Mouse (Mus musculus) midbrain, embryonic 10.5 days (tissue): ENCODE results near the gene Trappc2l. TPM values are rescaled to one million over a fixed set of nuclear protein-coding genes. Genes with fewer than 3 reads are reported as not detected.

Experiments
- DNase-seq: peaks from one replicate; pipeline ENCODE4 v3.0.0-alpha.2; 2017; ENCODE audit warnings: low spot score
- H3K27ac ChIP-seq: fragments of 300-500 bp; sonication (generic); replicated peaks from 2 replicates; pipeline ENCODE4 v1.5.1; 2016; ENCODE audit warnings: mild to moderate bottlenecking
- H3K27me3 ChIP-seq: fragments of 300-500 bp; sonication (generic); 2 replicates; pipeline ENCODE4 v1.6.1; 2016; ENCODE audit warnings: low read depth, mild to moderate bottlenecking; ENCODE audit not compliant: poor library complexity, severe bottlenecking
- H3K36me3 ChIP-seq: fragments of 300-500 bp; sonication (generic); 2 replicates; pipeline ENCODE4 v1.6.1; 2016; ENCODE audit warnings: mild to moderate bottlenecking, moderate library complexity
- H3K4me1 ChIP-seq: fragments of 300-500 bp; sonication (generic); 2 replicates; pipeline ENCODE4 v1.6.1; 2016
- H3K4me3 ChIP-seq: fragments of 300-500 bp; sonication (generic); 2 replicates; pipeline ENCODE4 v1.5.1; 2016; ENCODE audit warnings: mild to moderate bottlenecking, moderate library complexity
- H3K9me3 ChIP-seq: fragments of 300-500 bp; sonication (generic); replicated peaks from 2 replicates; pipeline ENCODE4 v1.6.1; 2016; ENCODE audit warnings: mild to moderate bottlenecking
- WGBS: fragments of 180-500 bp; shearing (Covaris S2); methylation state at CpG from one replicate; pipeline ENCODE4 v1.1.7; 2016; 5-methylcytosine and 5-hydroxymethylcytosine counted together
- polyA plus RNA-seq: library from polyadenylated mRNA; unstranded; fragments of >200 nt; fragmentation: Nextera tagmentation; extraction: Ambion mirVana; gene quantifications from 2 replicates; pipeline ENCODE4 v1.2.1, GENCODE M21; 2016

The Trappc2l gene
- polyA plus RNA-seq, 1 experiment from 2014 or later = 51.0 TPM

DNA sequence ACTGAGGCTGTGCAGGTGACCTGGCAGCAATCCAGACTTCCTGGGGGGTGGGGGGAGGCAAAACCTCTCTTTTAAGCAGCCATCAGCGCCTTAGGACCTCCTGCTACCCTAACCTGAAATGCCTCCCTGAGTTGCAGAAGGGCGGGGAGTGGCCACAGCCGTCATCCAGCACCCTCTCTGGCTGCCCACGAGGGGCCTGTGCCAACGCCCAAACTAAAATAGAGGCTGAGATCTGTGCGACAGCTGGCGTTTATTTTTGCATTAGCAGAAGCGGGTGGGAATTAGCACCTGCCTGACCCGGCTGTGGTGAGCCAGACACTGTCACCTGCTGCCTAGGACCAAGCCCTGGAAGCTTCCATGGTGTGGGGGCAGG is 25.3 kb downstream of the Trappc2l start:
- Histone ChIP-seq H3K9me3 (no peaks in the 10 kb centered on the region), H3K4me1 (peaks cover 44% of the 10 kb centered on the region), H3K36me3 (peaks cover 18% of the 10 kb centered on the region), H3K4me3 (no peak overlapping the region), H3K27me3 (0 out of 2 replicates have a peak, but pooled peaks cover 6% of the 10 kb centered on the region), H3K27ac (no peak overlapping the region)
- no peak for DNase-seq
- 79% methylated on average over 9 of the region's 9 CpGs for WGBS

DNA sequence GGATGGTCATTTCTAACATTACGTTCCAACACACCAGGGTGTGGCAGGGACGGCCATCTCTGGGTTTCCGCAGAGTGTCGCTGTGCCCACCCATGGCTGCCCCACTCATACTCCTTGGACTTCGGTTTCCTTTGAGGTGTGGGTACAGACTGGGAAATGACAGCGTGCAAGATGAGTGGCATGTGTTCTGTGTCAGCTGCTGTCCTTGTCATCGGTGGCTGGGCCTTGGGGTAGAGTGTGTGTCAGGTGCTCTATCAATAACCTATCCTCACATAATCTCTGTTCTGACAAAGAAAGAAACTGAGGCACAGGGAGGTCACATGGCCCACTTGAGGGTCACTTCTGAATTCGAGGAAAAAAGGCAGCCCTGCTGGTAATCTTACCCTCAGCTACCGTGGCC is 25.8 kb downstream of the Trappc2l start:
- H3K9me3 ChIP-seq = no peaks in the 10 kb centered on the region
- peaks cover 18% of the 10 kb centered on the region for H3K36me3 ChIP-seq
- peaks cover 44% of the 10 kb centered on the region for H3K4me1 ChIP-seq
- no peak overlapping the region for H3K27ac ChIP-seq
- WGBS = 90% methylated on average over 9 of the region's 9 CpGs
- no peak for DNase-seq
- H3K4me3 ChIP-seq = no peak overlapping the region
- H3K27me3 ChIP-seq = 0 out of 2 replicates have a peak, but pooled peaks cover 6% of the 10 kb centered on the region

GRCm38 (mm10) chr8:122638601-122639000 is 27.2 kb downstream of the Trappc2l start:
- no peak for DNase-seq
- 0 out of 2 replicates have a peak, but pooled peaks cover 4% of the 10 kb centered on the region for H3K27me3 ChIP-seq
- peaks cover 11% of the 10 kb centered on the region; the same call in 1 of the 2 replicates for H3K36me3 ChIP-seq
- no peaks in the 10 kb centered on the region for H3K9me3 ChIP-seq
- 83% methylated on average over 16 of the region's 16 CpGs for WGBS
- no peak overlapping the region for H3K4me3 ChIP-seq
- H3K4me1 ChIP-seq = peaks cover 44% of the 10 kb centered on the region
- peak overlapping the region; percentile 42 for H3K27ac ChIP-seq

DNA sequence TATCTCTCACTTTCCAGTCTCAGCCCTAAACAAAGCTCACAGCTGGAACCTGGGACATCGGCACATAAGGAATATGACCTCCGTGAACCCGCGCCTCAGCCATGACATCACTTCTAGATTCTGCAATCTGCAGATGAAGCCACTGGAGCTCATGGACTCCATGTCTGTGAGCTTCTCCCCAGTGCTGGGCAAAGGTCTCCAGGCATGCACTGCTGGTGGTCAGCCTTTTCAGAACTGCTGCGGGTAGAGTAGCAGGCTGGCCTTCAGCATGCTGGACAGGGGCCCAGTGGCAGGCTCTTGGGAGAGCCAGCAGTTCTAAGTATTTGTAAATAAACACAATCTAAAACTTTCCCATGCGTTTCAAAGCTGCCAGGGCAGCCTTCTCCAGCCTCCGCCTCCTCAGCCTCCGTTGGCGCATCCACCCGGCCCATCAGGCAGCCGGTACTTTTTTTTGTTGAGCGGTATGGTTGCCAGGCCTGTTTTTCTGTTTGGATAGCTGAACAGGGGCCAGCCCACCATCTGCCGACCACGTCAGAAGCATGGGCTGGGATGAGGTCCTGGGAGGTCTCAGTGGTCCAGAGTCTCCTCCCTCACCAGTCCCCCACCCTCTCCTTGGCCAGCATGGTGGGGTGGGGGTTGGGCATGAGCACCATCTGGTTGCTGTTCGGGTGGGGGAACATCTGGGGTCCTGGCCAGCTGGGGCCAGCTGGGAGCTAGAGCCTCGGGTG is 28.2 kb downstream of the Trappc2l start:
- Histone ChIP-seq H3K4me3 (no peak overlapping the region), H3K9me3 (no peaks in the 10 kb centered on the region), H3K36me3 (peaks cover 5% of the 10 kb centered on the region; the same call in 1 of the 2 replicates), H3K4me1 (peaks cover 54% of the 10 kb centered on the region), H3K27me3 (0 out of 2 replicates have a peak, but pooled peaks cover 3% of the 10 kb centered on the region), H3K27ac (peak overlapping the region; percentile 42)
- peak; percentile 42 for DNase-seq
- 56% methylated on average over 16 of the region's 16 CpGs for WGBS

DNA sequence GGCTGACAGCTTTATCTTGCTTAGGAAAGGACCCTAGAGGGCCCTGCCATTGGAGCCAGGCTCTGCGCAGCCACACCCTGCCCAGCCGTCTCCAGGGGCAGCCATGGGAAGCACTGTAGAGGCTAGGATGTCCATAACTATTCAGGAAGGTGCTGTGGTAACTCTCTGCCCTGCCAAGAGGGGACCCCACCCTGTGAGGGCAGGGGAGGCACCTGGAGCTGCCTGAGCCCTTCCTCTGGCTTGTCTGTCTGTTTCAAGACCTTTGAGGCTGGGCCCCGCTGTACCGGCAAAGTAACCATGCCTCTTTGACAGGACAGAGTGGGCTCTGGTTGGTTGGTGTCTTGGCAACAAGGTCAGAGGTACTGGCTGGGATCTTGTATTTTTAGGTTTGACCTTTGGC is 29.4 kb downstream of the Trappc2l start:
- Histone ChIP-seq H3K27me3 (0 out of 2 replicates have a peak, but pooled peaks cover 3% of the 10 kb centered on the region), H3K4me1 (peaks cover 55% of the 10 kb centered on the region)
- WGBS = 84% methylated on average over 4 of the region's 4 CpGs

GRCm38 (mm10) chr8:122641406-122641805 is 30.0 kb downstream of the Trappc2l start:
- 91% methylated on average over 15 of the region's 15 CpGs for WGBS
- no peaks in the 10 kb centered on the region for H3K36me3 ChIP-seq
- no peak for DNase-seq
- peaks cover 55% of the 10 kb centered on the region for H3K4me1 ChIP-seq
- H3K4me3 ChIP-seq = no peak overlapping the region
- no peaks in the 10 kb centered on the region for H3K9me3 ChIP-seq
- H3K27me3 ChIP-seq = 0 out of 2 replicates have a peak, but pooled peaks cover 3% of the 10 kb centered on the region
- no peak overlapping the region for H3K27ac ChIP-seq

More for the DNA sequence above, 29.4 kb downstream of the Trappc2l start:
- H3K36me3 ChIP-seq = no peaks in the 10 kb centered on the region
- no peak overlapping the region for H3K4me3 ChIP-seq
- peak overlapping the region; percentile 46; the same call in 1 of the 2 replicates for H3K27ac ChIP-seq
- H3K9me3 ChIP-seq = no peaks in the 10 kb centered on the region
- DNase-seq = no peak

- Histone ChIP-seq H3K27me3 (0 out of 2 replicates have a peak, but pooled peaks cover 3% of the 10 kb centered on the region), H3K4me1 (peaks cover 51% of the 10 kb centered on the region), H3K4me3 (no peak overlapping the region), H3K36me3 (no peaks in the 10 kb centered on the region), H3K27ac (0 out of 2 replicates have a peak overlapping the region, but pooled peaks have one; percentile 3), H3K9me3 (no peaks in the 10 kb centered on the region)
- DNase-seq = no peak
- 81% methylated on average over 9 of the region's 9 CpGs for WGBS
Measured at GRCm38 (mm10) chr8:122642071-122642470, 30.6 kb downstream of the Trappc2l start.

DNA sequence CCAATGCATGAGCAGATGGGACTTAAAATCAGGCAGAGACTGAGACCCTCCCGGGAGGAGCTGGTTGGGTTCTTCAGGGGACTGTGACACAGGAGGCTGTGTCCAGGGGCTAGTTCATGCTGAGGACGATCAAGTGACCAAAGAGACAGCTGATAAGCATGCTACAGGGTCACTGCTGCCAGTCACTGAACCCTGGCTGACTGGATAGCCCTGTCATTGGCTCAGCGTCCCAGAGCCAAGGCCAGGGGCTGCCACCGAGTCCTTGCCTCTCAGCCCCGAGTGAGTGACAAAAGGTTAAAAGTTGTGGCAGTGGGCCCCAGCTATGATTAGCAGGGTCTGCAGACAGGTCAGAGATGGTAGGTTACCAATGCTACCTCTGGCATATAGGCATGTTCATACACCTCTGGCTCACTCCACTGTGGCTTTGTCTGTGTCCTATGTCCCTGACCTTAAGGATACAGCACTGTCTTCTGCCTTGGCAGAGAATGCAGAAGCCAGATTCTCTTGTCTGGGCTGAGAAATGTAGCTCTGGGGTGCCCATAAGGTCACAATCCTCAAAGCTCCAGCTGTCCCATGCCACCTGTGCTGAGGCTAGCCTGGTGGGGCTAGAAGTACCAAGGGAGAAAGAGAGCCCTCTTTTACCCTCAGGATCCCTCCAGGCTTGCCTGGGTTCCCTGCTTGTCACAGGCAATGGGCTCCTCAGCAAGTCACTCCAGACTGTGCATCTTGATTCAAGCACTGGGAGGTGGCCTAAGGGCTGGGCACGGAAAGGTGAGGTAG is 32.9 kb downstream of the Trappc2l start:
- WGBS = 79% methylated on average over 6 of the region's 6 CpGs
- DNase-seq = no peak
- no peaks in the 10 kb centered on the region for H3K9me3 ChIP-seq
- no peak overlapping the region for H3K4me3 ChIP-seq
- no peak overlapping the region for H3K27ac ChIP-seq
- 0 out of 2 replicates have a peak, but pooled peaks cover 3% of the 10 kb centered on the region for H3K27me3 ChIP-seq
- peaks cover 3% of the 10 kb centered on the region; the same call in 1 of the 2 replicates for H3K36me3 ChIP-seq
- H3K4me1 ChIP-seq = peaks cover 46% of the 10 kb centered on the region

- WGBS = 90% methylated on average over 16 of the region's 16 CpGs
- H3K9me3 ChIP-seq = no peaks in the 10 kb centered on the region
Measured at GRCm38 (mm10) chr8:122646337-122646736, 34.9 kb downstream of the Trappc2l start.

GRCm38 (mm10) chr8:122648192-122648970 is 36.9 kb downstream of the Trappc2l start:
- Histone ChIP-seq H3K9me3 (no peaks in the 10 kb centered on the region), H3K4me1 (peaks cover 49% of the 10 kb centered on the region), H3K4me3 (no peak overlapping the region), H3K27me3 (no peaks in the 10 kb centered on the region), H3K36me3 (peaks cover 3% of the 10 kb centered on the region; the same call in 1 of the 2 replicates), H3K27ac (no peak overlapping the region)
- DNase-seq = no peak
- WGBS = 71% methylated on average over 15 of the region's 15 CpGs

More at GRCm38 (mm10) chr8:122646337-122646736, 34.9 kb downstream of the Trappc2l start:
- peaks cover 3% of the 10 kb centered on the region; the same call in 1 of the 2 replicates for H3K36me3 ChIP-seq
- no peak overlapping the region for H3K27ac ChIP-seq
- no peak overlapping the region for H3K4me3 ChIP-seq
- H3K27me3 ChIP-seq = 0 out of 2 replicates have a peak, but pooled peaks cover 3% of the 10 kb centered on the region
- H3K4me1 ChIP-seq = peaks cover 36% of the 10 kb centered on the region
- DNase-seq = no peak

GRCm38 (mm10) chr8:122651326-122651921 is 40.0 kb downstream of the Trappc2l start:
- H3K27ac ChIP-seq = peak overlapping the region; percentile 28; the same call in 1 of the 2 replicates
- WGBS = 87% methylated on average over 16 of the region's 16 CpGs
- DNase-seq = no peak
- no peaks in the 10 kb centered on the region for H3K27me3 ChIP-seq
- H3K4me3 ChIP-seq = no peak overlapping the region
- H3K9me3 ChIP-seq = no peaks in the 10 kb centered on the region
- peaks cover 3% of the 10 kb centered on the region; the same call in 1 of the 2 replicates for H3K36me3 ChIP-seq
- peaks cover 38% of the 10 kb centered on the region for H3K4me1 ChIP-seq
